Mouse (Mus musculus): ENCODE measurements around the gene Sestd1. TPM values are rescaled to one million over a fixed set of nuclear protein-coding genes. Genes with fewer than 3 reads are reported as not detected.

The Sestd1 gene
- total and polyA plus RNA-seq, 2 experiments from 2014 or later = 21.0 to 41.3 TPM

GRCm38 (mm10) chr2:77312616-77313015 lies 32.2 kb upstream of the Sestd1 start:
- Histone ChIP-seq H3K9me3 (ENCODE audit: low read length) (no peaks in the 10 kb centered on the region), H3K27me3 (ENCODE audit: insufficient read depth, low read length) (no peaks in the 10 kb centered on the region), H3K27ac (no peak overlapping the region), H3K4me2 (ENCODE audit: low read depth, low read length) (no peak overlapping the region), H3K36me3 (ENCODE audit: insufficient read depth, low read length) (no peaks in the 10 kb centered on the region), H3K4me1 (ENCODE audit: insufficient read depth, low read length) (0 out of 2 replicates have a peak, but pooled peaks cover 4% of the 10 kb centered on the region), H3K4me3 (ENCODE audit: low read length) (no peak overlapping the region), H3K9ac (replicated peaks; ENCODE audit: low read length) (no peak overlapping the region)
- TF ChIP-seq CTCF (IDR thresholded peaks at IDR 0.05; ENCODE audit: low read depth) = no peak
- ATAC-seq (no peak), DNase-seq (ENCODE audit: low spot score) (no peak)
- 55% methylated on average over 9 of the region's 9 CpGs for WGBS

- Histone ChIP-seq H3K9ac (replicated peaks; ENCODE audit: low read length) (no peak overlapping the region), H3K36me3 (ENCODE audit: insufficient read depth, low read length) (no peaks in the 10 kb centered on the region), H3K4me2 (ENCODE audit: low read depth, low read length) (no peak overlapping the region), H3K27ac (no peak overlapping the region), H3K9me3 (ENCODE audit: low read length) (no peaks in the 10 kb centered on the region), H3K4me1 (ENCODE audit: insufficient read depth, low read length) (no peaks in the 10 kb centered on the region), H3K4me3 (ENCODE audit: low read length) (no peak overlapping the region), H3K27me3 (ENCODE audit: insufficient read depth, low read length) (no peaks in the 10 kb centered on the region)
- 62% methylated on average over 7 of the region's 7 CpGs for WGBS
- TF ChIP-seq CTCF (IDR thresholded peaks at IDR 0.05; ENCODE audit: low read depth) = peak; percentile 41
- ATAC-seq (no peak), DNase-seq (ENCODE audit: low spot score) (no peak)
These were observed 28.9 kb upstream of the Sestd1 start for GRCm38 (mm10) chr2:77309313-77309712.

GRCm38 (mm10) chr2:77304494-77304893 lies 24.1 kb upstream of the Sestd1 start:
- Histone ChIP-seq H3K9me3 (ENCODE audit: low read length) (no peaks in the 10 kb centered on the region), H3K36me3 (ENCODE audit: insufficient read depth, low read length) (no peaks in the 10 kb centered on the region), H3K27me3 (ENCODE audit: insufficient read depth, low read length) (no peaks in the 10 kb centered on the region), H3K27ac (no peak overlapping the region), H3K9ac (replicated peaks; ENCODE audit: low read length) (no peak overlapping the region), H3K4me2 (ENCODE audit: low read depth, low read length) (no peak overlapping the region), H3K4me1 (ENCODE audit: insufficient read depth, low read length) (no peaks in the 10 kb centered on the region), H3K4me3 (ENCODE audit: low read length) (no peak overlapping the region)
- DNase-seq (ENCODE audit: low spot score) (no peak), ATAC-seq (no peak)
- no peak for TF ChIP-seq CTCF (IDR thresholded peaks at IDR 0.05; ENCODE audit: low read depth)
- 69% methylated on average over 3 of the region's 3 CpGs for WGBS

GRCm38 (mm10) chr2:77303716-77304115 lies 23.3 kb upstream of the Sestd1 start:
- WGBS = 83% methylated on average over 3 of the region's 3 CpGs
- H3K4me1 ChIP-seq (ENCODE audit: insufficient read depth, low read length) = no peaks in the 10 kb centered on the region
- no peak overlapping the region for H3K27ac ChIP-seq
- no peaks in the 10 kb centered on the region for H3K27me3 ChIP-seq (ENCODE audit: insufficient read depth, low read length)
- H3K4me2 ChIP-seq (ENCODE audit: low read depth, low read length) = no peak overlapping the region
- H3K9ac ChIP-seq (replicated peaks; ENCODE audit: low read length) = no peak overlapping the region
- DNase-seq (ENCODE audit: low spot score) (no peak), ATAC-seq (no peak)
- no peaks in the 10 kb centered on the region for H3K36me3 ChIP-seq (ENCODE audit: insufficient read depth, low read length)
- H3K9me3 ChIP-seq (ENCODE audit: low read length) = no peaks in the 10 kb centered on the region
- no peak overlapping the region for H3K4me3 ChIP-seq (ENCODE audit: low read length)
- no peak for TF ChIP-seq CTCF (IDR thresholded peaks at IDR 0.05; ENCODE audit: low read depth)

GRCm38 (mm10) chr2:77302655-77303348 lies 22.4 kb upstream of the Sestd1 start:
- H3K4me3 ChIP-seq (ENCODE audit: low read length) = no peak overlapping the region
- no peak for DNase-seq (ENCODE audit: low spot score)
- TF ChIP-seq CTCF (IDR thresholded peaks at IDR 0.05; ENCODE audit: low read depth) = no peak
- WGBS = 93% methylated on average over 6 of the region's 6 CpGs
- ATAC-seq = no peak
- no peaks in the 10 kb centered on the region for H3K27me3 ChIP-seq (ENCODE audit: insufficient read depth, low read length)
- no peaks in the 10 kb centered on the region for H3K36me3 ChIP-seq (ENCODE audit: insufficient read depth, low read length)
- H3K4me2 ChIP-seq (ENCODE audit: low read depth, low read length) = no peak overlapping the region
- no peaks in the 10 kb centered on the region for H3K9me3 ChIP-seq (ENCODE audit: low read length)
- H3K4me1 ChIP-seq (ENCODE audit: insufficient read depth, low read length) = no peaks in the 10 kb centered on the region
- no peak overlapping the region for H3K9ac ChIP-seq (replicated peaks; ENCODE audit: low read length)
- H3K27ac ChIP-seq = no peak overlapping the region

- no peak for TF ChIP-seq CTCF (IDR thresholded peaks at IDR 0.05; ENCODE audit: low read depth)
- H3K27me3 ChIP-seq (ENCODE audit: insufficient read depth, low read length) = no peaks in the 10 kb centered on the region
- no peak overlapping the region for H3K9ac ChIP-seq (replicated peaks; ENCODE audit: low read length)
- no peak overlapping the region for H3K4me3 ChIP-seq (ENCODE audit: low read length)
- no peak overlapping the region for H3K27ac ChIP-seq
- no peaks in the 10 kb centered on the region for H3K4me1 ChIP-seq (ENCODE audit: insufficient read depth, low read length)
- no peaks in the 10 kb centered on the region for H3K36me3 ChIP-seq (ENCODE audit: insufficient read depth, low read length)
- H3K9me3 ChIP-seq (ENCODE audit: low read length) = no peaks in the 10 kb centered on the region
- 60% methylated on average over 9 of the region's 9 CpGs for WGBS
- 0 out of 2 replicates have a peak, but pooled peaks have one; percentile 63 for ATAC-seq
- no peak overlapping the region for H3K4me2 ChIP-seq (ENCODE audit: low read depth, low read length)
- DNase-seq (ENCODE audit: low spot score) = peak; percentile 56
These were observed 21.4 kb upstream of the Sestd1 start for GRCm38 (mm10) chr2:77301687-77302389.

- DNase-seq (ENCODE audit: low spot score) = no peak
- Histone ChIP-seq H3K27me3 (ENCODE audit: insufficient read depth, low read length) (no peaks in the 10 kb centered on the region), H3K4me3 (ENCODE audit: low read length) (no peak overlapping the region), H3K9ac (replicated peaks; ENCODE audit: low read length) (no peak overlapping the region), H3K36me3 (ENCODE audit: insufficient read depth, low read length) (no peaks in the 10 kb centered on the region), H3K4me1 (ENCODE audit: insufficient read depth, low read length) (no peaks in the 10 kb centered on the region), H3K27ac (no peak overlapping the region), H3K9me3 (ENCODE audit: low read length) (no peaks in the 10 kb centered on the region), H3K4me2 (ENCODE audit: low read depth, low read length) (no peak overlapping the region)
- 69% methylated on average over 6 of the region's 6 CpGs for WGBS
- no peak for ATAC-seq
- no peak for TF ChIP-seq CTCF (IDR thresholded peaks at IDR 0.05; ENCODE audit: low read depth)
These were observed 9.3 kb upstream of the Sestd1 start for GRCm38 (mm10) chr2:77289701-77290100.

Measured in hindbrain, postnatal 0 days (tissue).